Mouse (Mus musculus) limb, embryonic 13.5 days (tissue): ENCODE results near the gene Ppp1r12a. TPM values are rescaled to one million over a fixed set of nuclear protein-coding genes. Genes with fewer than 3 reads are reported as not detected.

Source experiments
- ATAC-seq: fragments of 200-750 bp; cut with Nextera tagmentation; 2 replicates; pipeline ENCODE4 v1.8.0; 2017; ENCODE audit warnings: low read depth, moderate number of reproducible peaks, moderate TSS enrichment; ENCODE audit not compliant: low FRiP score
- H3K27ac ChIP-seq: fragments of 300-500 bp; sonication (generic); 2 replicates; pipeline ENCODE4 v1.5.1; 2015; ENCODE audit warnings: inconsistent platforms, mild to moderate bottlenecking, moderate library complexity
- H3K27me3 ChIP-seq: fragments of 300-500 bp; sonication (generic); 2 replicates; pipeline ENCODE4 v1.6.1; 2015; ENCODE audit warnings: mild to moderate bottlenecking, inconsistent platforms
- H3K36me3 ChIP-seq: fragments of 300-500 bp; sonication (generic); 2 replicates; pipeline ENCODE4 v1.6.1; 2015; ENCODE audit warnings: inconsistent platforms, mild to moderate bottlenecking, moderate library complexity
- H3K4me1 ChIP-seq: fragments of 300-500 bp; sonication (generic); 2 replicates; pipeline ENCODE4 v1.6.1; 2015; ENCODE audit warnings: inconsistent platforms
- H3K4me2 ChIP-seq: fragments of 300-500 bp; sonication (generic); replicated peaks from 2 replicates; pipeline ENCODE4 v1.6.1; 2015; ENCODE audit warnings: inconsistent platforms, mild to moderate bottlenecking, moderate library complexity
- H3K4me3 ChIP-seq: fragments of 300-500 bp; sonication (generic); 2 replicates; pipeline ENCODE4 v1.5.1; 2015; ENCODE audit warnings: moderate library complexity, mild to moderate bottlenecking, inconsistent platforms
- H3K9ac ChIP-seq: fragments of 300-500 bp; sonication (generic); 2 replicates; pipeline ENCODE4 v1.6.1; 2015; ENCODE audit warnings: mild to moderate bottlenecking, inconsistent platforms
- H3K9me3 ChIP-seq: fragments of 300-500 bp; sonication (generic); 2 replicates; pipeline ENCODE4 v1.6.1; 2016; ENCODE audit warnings: inconsistent platforms
- WGBS: fragments of 180-500 bp; shearing (Covaris S2); methylation state at CpG from one replicate; pipeline ENCODE4 v1.1.7; 2015; 5-methylcytosine and 5-hydroxymethylcytosine counted together
- polyA plus RNA-seq: library from polyadenylated mRNA; unstranded; fragments of >200 nt; fragmentation: Nextera tagmentation; extraction: Ambion mirVana; gene quantifications from 2 replicates; pipeline ENCODE4 v1.2.1, GENCODE M21; 2015

Ppp1r12a gene
- polyA plus RNA-seq, 1 experiment from 2014 or later, result 86.8 TPM

DNA sequence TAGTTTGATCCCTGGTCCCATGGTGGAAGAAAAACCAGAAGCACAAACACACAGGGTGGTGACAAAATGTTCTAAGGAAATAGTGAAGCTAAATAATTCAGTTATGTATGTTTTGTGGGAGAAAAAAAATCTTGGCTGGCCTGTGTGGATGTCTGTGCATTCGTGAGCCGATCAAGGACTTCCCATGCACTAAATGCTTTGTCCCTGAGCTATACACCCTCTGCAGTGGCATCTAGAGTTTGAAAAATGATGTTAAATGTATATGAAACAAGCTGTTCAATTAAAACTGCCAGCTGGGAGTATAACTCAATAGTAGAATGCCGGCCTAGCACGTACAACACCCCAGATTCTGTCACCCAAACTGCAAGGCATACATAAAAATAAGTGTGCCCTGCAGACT is 121.8 kb downstream of the Ppp1r12a start:
- no peaks in the 10 kb centered on the region for H3K9me3 ChIP-seq
- no peak overlapping the region for H3K4me2 ChIP-seq
- ATAC-seq, result no peak
- no peak overlapping the region for H3K9ac ChIP-seq
- no peaks in the 10 kb centered on the region for H3K4me1 ChIP-seq
- no peak overlapping the region for H3K4me3 ChIP-seq
- H3K36me3 ChIP-seq, result peaks cover 13% of the 10 kb centered on the region
- H3K27me3 ChIP-seq, result no peaks in the 10 kb centered on the region
- WGBS, result 90% methylated on average over 4 of the region's 4 CpGs
- no peak overlapping the region for H3K27ac ChIP-seq

DNA sequence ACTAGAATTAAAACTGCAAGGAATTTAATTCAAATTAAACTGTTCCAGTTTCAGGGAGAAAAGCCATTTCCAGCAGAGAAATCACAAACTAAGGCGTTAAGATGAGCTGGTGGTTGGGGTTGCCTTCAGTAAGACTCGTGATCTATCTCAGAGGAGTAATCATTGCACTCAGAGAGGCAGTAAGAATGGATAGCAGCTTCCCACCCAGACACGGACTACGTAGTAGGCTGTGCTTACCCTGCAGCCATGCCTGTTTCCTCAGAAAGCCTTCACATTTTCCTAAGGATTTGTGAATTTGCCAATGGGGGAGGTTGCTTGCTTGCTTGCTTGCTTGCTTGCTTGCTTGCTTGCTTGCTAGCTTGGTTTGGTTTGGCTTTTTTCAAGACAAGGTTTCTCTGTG is 122.5 kb downstream of the Ppp1r12a start:
- WGBS, result 82% methylated on average over 4 of the region's 4 CpGs
- no peaks in the 10 kb centered on the region for H3K27me3 ChIP-seq
- no peak for ATAC-seq
- no peak overlapping the region for H3K4me2 ChIP-seq
- no peaks in the 10 kb centered on the region for H3K4me1 ChIP-seq
- peaks cover 13% of the 10 kb centered on the region for H3K36me3 ChIP-seq
- H3K27ac ChIP-seq, result no peak overlapping the region
- H3K4me3 ChIP-seq, result no peak overlapping the region
- H3K9me3 ChIP-seq, result no peaks in the 10 kb centered on the region
- H3K9ac ChIP-seq, result no peak overlapping the region

DNA sequence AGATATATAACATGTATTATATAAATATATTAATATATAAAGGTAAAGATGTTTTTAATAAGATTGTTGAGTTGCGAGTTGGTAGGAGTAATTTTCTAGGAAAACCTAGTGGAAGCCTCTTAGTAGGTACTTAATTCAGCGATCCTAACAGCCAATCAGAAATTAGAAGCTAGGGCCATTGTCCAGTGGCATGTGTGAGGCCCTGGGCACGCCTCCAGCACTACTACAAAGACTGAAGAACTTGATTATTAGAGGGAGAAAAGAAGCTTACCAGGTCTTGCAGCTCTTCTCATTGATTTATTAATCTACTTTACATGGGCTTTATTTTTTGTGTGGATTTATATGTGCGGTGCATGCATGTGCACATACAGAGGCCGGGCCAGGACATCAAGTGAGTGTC is 123.0 kb downstream of the Ppp1r12a start:
- Histone ChIP-seq H3K36me3 (peaks cover 9% of the 10 kb centered on the region), H3K4me3 (no peak overlapping the region), H3K27ac (no peak overlapping the region), H3K4me2 (no peak overlapping the region), H3K9me3 (no peaks in the 10 kb centered on the region), H3K4me1 (no peaks in the 10 kb centered on the region), H3K9ac (no peak overlapping the region), H3K27me3 (no peaks in the 10 kb centered on the region)
- WGBS, result 92% methylated on average over 5 of the region's 5 CpGs
- ATAC-seq, result no peak

DNA sequence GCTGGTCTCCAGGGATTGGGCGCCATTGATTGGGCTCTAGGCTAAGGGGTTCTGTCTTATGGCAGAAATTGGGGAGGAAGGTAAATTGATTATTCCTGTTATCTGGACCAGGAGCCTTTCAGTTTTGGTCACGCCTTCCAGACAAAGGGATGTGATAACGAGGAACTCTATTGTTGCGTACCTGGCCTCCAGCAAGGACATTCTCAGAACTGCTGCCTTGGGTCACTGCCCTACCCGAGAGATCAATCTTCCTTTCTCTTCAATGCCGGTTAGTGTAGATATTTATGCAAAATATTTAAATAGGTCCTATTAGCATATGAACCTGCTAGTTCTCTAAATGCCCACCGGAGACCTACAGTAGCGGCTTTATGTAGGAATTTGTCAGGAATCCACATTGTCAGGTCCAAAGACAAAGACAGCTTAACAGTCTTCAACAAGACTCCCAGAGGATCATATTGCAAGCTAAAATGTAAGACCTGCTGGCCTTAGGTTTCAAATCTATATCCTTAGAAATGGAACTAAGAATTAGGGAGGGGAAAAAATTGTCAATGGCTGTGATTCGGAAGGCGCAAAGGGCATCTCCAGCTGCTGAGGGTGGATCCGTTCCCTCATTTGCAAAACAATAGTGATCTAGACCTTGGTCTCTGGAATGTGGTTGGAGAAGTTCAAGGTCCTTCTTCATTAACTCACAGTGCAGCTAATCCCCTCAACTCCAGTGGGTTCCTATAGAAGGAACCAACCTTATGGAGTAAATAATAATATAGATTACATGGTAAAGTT is 124.9 kb downstream of the Ppp1r12a start:
- 80% methylated on average over 11 of the region's 11 CpGs for WGBS

DNA sequence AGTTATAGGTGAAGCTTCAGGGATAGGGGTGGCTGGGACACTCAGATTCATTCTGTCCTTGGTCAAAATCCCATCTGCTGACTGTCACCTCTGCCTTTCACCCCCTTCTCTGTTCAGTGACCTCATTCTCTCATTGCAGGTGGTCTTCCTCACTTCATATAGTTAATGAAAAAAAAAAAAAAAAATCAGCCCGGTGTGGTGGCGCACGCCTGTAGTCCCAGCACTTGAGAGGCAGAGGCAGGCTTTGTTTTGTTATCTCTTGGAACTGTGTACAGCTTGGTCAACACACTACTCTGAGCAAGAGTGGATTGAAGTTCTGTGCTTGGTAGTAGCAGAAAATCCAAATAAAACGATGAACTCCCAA is 125.4 kb downstream of the Ppp1r12a start:
- Histone ChIP-seq H3K9ac (no peak overlapping the region), H3K4me3 (no peak overlapping the region), H3K27ac (no peak overlapping the region), H3K4me1 (no peaks in the 10 kb centered on the region), H3K27me3 (no peaks in the 10 kb centered on the region), H3K9me3 (no peaks in the 10 kb centered on the region), H3K4me2 (no peak overlapping the region), H3K36me3 (no peaks in the 10 kb centered on the region)
- 88% methylated on average over 4 of the region's 4 CpGs for WGBS
- no peak for ATAC-seq

More for the DNA sequence above, 124.9 kb downstream of the Ppp1r12a start:
- Histone ChIP-seq H3K4me3 (no peak overlapping the region), H3K9ac (no peak overlapping the region), H3K36me3 (no peaks in the 10 kb centered on the region), H3K27ac (no peak overlapping the region), H3K4me1 (no peaks in the 10 kb centered on the region), H3K27me3 (no peaks in the 10 kb centered on the region), H3K4me2 (no peak overlapping the region), H3K9me3 (no peaks in the 10 kb centered on the region)
- no peak for ATAC-seq

DNA sequence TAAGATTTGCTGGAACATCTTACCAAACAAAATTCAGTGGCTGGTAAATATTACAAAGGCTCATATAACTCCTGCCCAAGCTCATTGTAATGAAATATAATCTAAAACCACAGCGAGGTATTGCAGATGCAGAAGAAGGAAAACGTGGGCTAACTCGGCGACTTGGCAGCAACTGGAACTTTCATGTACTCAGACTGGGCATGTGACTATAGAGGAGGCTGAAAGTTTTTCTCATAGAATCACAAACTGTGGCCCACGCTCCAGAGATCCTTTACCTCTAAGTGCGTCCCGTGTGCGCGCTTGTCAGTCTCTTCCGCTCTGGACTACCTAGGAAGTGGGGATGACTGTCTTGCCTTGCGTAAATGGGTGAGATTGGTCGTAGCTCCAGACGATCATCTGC is 128.1 kb downstream of the Ppp1r12a start:
- H3K4me2 ChIP-seq, result no peak overlapping the region
- H3K9ac ChIP-seq, result no peak overlapping the region
- no peaks in the 10 kb centered on the region for H3K27me3 ChIP-seq
- no peak overlapping the region for H3K27ac ChIP-seq
- ATAC-seq, result no peak
- no peaks in the 10 kb centered on the region for H3K9me3 ChIP-seq
- 91% methylated on average over 13 of the region's 13 CpGs for WGBS
- no peak overlapping the region for H3K4me3 ChIP-seq
- no peaks in the 10 kb centered on the region for H3K36me3 ChIP-seq
- H3K4me1 ChIP-seq, result no peaks in the 10 kb centered on the region

DNA sequence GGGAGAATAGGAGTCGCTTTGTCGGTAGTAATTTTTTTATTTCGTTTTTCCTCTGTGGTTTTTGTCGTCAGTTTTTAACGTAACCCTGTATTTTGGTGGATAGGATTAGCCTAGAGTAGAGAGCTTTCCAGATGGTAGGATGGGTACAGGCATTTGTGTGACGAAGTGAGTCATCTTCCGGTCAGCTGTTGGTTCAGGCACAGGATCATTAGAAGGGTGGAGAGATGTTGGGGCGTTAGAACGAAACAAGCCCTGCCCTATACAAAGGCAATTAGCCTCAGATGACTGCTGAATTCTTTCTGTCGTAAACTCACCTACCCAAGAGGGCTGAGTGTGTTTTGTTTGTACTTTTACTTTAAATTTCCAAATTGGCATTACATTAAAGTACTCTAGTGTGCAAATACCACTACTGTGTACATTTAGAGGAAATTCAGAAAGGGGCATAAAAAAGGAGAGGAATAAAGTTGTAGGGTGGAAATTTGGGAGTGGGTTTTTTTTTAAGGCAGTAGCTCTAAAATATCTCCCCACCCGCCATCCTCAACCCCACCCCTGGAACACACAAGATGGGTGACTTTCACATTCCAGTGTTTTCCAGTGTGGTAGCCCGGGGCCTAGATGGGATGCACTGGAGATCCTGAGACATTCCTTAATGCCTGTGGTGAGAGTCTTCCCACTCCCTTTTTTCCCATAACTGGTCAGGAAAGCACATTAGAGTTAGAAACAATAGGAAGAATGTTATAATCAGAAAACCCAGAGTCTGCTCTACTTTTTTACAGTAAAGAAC is 129.9 kb downstream of the Ppp1r12a start:
- no peaks in the 10 kb centered on the region for H3K9me3 ChIP-seq
- no peaks in the 10 kb centered on the region for H3K27me3 ChIP-seq
- 75% methylated on average over 12 of the region's 12 CpGs for WGBS
- H3K27ac ChIP-seq, result no peak overlapping the region
- H3K36me3 ChIP-seq, result no peaks in the 10 kb centered on the region
- no peak overlapping the region for H3K4me3 ChIP-seq
- ATAC-seq, result no peak
- H3K4me2 ChIP-seq, result no peak overlapping the region
- no peak overlapping the region for H3K9ac ChIP-seq
- no peaks in the 10 kb centered on the region for H3K4me1 ChIP-seq

DNA sequence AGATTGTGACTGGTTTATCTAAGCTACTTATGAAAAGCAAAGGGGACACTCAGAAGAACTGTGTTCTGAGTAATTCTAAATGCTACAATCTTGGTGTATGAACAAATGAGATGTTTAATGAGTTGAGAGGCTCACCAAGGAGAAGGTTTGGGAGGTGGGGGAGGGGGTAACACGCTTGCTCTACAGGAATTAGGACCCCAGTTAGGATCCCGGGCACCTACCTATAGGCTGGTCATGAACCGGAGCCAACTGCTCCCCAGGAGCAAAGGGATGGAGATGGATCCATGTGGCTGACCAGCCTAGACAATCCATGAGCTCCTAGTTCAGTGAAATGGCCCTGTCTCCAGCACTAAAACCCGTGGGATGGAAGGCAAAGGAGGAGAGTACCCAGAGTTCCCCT is 130.7 kb downstream of the Ppp1r12a start:
- ATAC-seq, result no peak
- H3K4me2 ChIP-seq, result no peak overlapping the region
- H3K4me1 ChIP-seq, result no peaks in the 10 kb centered on the region
- no peaks in the 10 kb centered on the region for H3K9me3 ChIP-seq
- H3K36me3 ChIP-seq, result no peaks in the 10 kb centered on the region
- no peak overlapping the region for H3K9ac ChIP-seq
- no peak overlapping the region for H3K4me3 ChIP-seq
- 79% methylated on average over 4 of the region's 4 CpGs for WGBS
- no peak overlapping the region for H3K27ac ChIP-seq
- H3K27me3 ChIP-seq, result no peaks in the 10 kb centered on the region

DNA sequence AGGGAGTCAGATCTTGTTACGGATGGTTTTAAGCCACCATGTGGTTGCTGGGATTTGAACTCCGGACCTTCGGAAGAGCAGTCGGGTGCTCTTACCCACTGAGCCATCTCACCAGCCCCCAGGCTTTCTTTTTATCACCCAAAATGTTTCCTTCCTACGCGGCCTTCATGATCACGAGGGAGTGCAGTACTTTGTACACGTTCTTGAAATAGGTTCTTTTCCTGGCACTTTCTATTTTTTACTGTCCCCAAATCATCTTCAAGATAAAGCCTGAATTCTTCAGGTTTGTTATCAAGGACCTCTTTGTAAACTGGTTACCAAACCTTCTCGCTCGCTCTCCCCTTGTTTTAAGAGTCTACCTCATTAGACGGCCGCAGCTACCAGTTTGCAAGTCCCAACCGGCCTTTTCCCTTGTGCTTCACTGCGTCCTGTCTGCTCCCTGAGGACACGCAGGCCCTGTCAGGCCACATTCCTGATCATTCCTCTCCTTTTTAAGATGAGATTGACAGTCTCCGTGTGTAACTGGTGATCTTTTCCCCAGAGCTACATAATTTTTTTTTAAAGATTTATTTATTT is 131.7 kb downstream of the Ppp1r12a start:
- Histone ChIP-seq H3K27me3 (no peaks in the 10 kb centered on the region), H3K27ac (no peak overlapping the region), H3K4me2 (no peak overlapping the region), H3K36me3 (no peaks in the 10 kb centered on the region), H3K4me1 (no peaks in the 10 kb centered on the region), H3K9me3 (no peaks in the 10 kb centered on the region), H3K4me3 (no peak overlapping the region), H3K9ac (no peak overlapping the region)
- 81% methylated on average over 16 of the region's 16 CpGs for WGBS
- ATAC-seq, result no peak

DNA sequence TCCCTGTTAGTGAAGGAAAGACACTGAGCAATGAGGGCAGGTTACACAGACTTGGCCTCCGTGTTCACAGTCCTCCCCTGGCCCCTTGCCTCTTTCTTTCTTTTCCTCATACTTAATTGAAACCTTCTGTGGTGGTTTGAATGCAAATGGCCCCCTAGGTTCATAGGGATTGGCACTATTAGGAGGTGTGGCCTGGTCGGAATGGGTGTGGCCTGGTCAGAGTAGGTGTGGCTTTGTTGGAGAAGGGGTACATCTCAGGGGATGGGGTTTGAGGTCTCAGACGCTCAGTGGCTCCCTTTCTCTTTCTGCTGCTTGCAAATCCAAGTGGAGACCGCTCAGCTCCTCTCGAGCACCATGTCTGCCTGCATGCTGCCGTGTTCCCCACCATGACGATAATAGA is 132.8 kb downstream of the Ppp1r12a start:
- H3K27me3 ChIP-seq, result no peaks in the 10 kb centered on the region
- WGBS, result 75% methylated on average over 7 of the region's 7 CpGs
- H3K27ac ChIP-seq, result no peak overlapping the region
- H3K9ac ChIP-seq, result no peak overlapping the region
- H3K9me3 ChIP-seq, result no peaks in the 10 kb centered on the region
- no peaks in the 10 kb centered on the region for H3K36me3 ChIP-seq
- no peaks in the 10 kb centered on the region for H3K4me1 ChIP-seq
- no peak for ATAC-seq
- H3K4me2 ChIP-seq, result no peak overlapping the region
- H3K4me3 ChIP-seq, result no peak overlapping the region

DNA sequence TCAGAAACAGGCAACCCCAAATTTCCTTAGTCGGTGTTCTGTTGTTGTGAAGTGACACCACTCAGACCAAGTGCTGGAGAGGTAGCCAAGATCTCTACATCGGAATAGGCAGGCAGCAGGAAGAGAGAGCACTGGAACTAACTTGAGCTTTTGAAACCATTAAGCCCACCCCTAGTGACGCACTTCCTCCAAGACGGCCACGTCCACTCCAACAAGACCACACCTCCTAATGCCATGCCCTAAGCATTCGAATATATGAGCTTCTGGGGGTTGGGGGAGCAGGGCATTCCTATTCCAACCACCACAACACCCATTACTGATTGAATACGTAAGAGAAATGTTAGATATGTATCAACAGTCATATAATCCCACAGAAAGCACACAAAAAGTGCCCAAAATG is 134.5 kb downstream of the Ppp1r12a start:
- Histone ChIP-seq H3K9ac (no peak overlapping the region), H3K36me3 (no peaks in the 10 kb centered on the region), H3K27ac (no peak overlapping the region), H3K4me1 (no peaks in the 10 kb centered on the region), H3K4me3 (no peak overlapping the region), H3K9me3 (no peaks in the 10 kb centered on the region), H3K4me2 (no peak overlapping the region), H3K27me3 (no peaks in the 10 kb centered on the region)
- 79% methylated on average over 7 of the region's 7 CpGs for WGBS
- no peak for ATAC-seq

DNA sequence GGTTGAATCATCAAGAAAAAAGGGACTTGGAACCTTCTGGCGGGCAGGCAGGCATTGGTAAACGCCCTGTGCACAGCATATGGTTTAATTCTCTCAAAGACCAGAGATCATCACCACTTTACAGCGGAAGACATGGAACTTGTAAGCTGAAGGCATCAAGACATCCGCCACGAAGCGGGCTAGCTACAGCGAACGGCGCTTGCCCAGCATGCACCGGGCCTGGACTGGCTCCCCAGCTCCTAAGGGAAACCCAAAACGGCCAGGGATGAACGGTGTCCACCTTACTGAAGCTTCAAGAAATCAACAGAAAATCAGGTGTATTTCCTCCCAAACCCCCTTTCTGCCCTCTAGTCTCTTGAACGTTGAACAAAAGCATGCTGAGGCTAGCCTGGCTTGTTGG is 136.3 kb downstream of the Ppp1r12a start:
- no peak overlapping the region for H3K4me2 ChIP-seq
- no peak overlapping the region for H3K27ac ChIP-seq
- H3K36me3 ChIP-seq, result no peaks in the 10 kb centered on the region
- no peak overlapping the region for H3K4me3 ChIP-seq
- H3K9ac ChIP-seq, result no peak overlapping the region
- H3K4me1 ChIP-seq, result no peaks in the 10 kb centered on the region
- ATAC-seq, result no peak
- no peaks in the 10 kb centered on the region for H3K27me3 ChIP-seq
- no peaks in the 10 kb centered on the region for H3K9me3 ChIP-seq
- 92% methylated on average over 13 of the region's 13 CpGs for WGBS
